Comparison of ENCODE assay signal across 19 mouse cellular contexts in genomic region chr4:45502002-45502401, GRCm38 (mm10). TPM values are rescaled to one million over a fixed set of nuclear protein-coding genes. Genes with fewer than 3 reads are reported as not detected.
DNase-seq lines count a peak whose midpoint lies in the region; ATAC-seq and TF ChIP-seq lines count a peak whose summit lies in the region.
"Had no signal": no experiment of that assay in that cellular context is flagged by ENCODE, and none has a peak within 500 bp of the region (broad histone marks: within the 10 kb centered on the region; RNA-seq: fewer than 3 reads in every experiment).

No protein-coding gene starts in this region.

- ATAC-seq in kidney, embryonic 14.5 days (ENCODE audit: low FRiP score, low TSS enrichment): no peak
- ATAC-seq in kidney, embryonic 15.5 days (replicated peaks; ENCODE audit: low FRiP score): no peak
- no peak for ATAC-seq in heart, embryonic 12.5 days (ENCODE audit: insufficient number of reproducible peaks, low FRiP score)
- ATAC-seq: activated CD4-positive, CD25-positive, alpha-beta regulatory T cell, adult 4 months; forebrain, postnatal 0 days; hindbrain, postnatal 0 days had no signal

- no peak overlapping the region for H3K27ac ChIP-seq in kidney, embryonic 14.5 days (ENCODE audit: low read depth, low read length)
- H3K27ac ChIP-seq in kidney, embryonic 15.5 days: peak overlapping the region; percentile 34; the same call in 1 of the 2 replicates
- peak overlapping the region; percentile 58 for H3K27ac ChIP-seq in small intestine, adult 2 months (ENCODE audit: insufficient read depth, low read depth, low read length)
- H3K27ac ChIP-seq in heart, embryonic 12.5 days (ENCODE audit: poor library complexity, severe bottlenecking): no peak overlapping the region
- H3K27ac ChIP-seq: embryonic facial prominence, embryonic 13.5 days; hindbrain, postnatal 0 days; layer of hippocampus, adult 2 months; limb, embryonic 13.5 days; liver, embryonic 14.5 days; midbrain, embryonic 12.5 days had no signal

- H3K36me3 ChIP-seq in kidney, embryonic 14.5 days (ENCODE audit: control insufficient read depth, insufficient read depth, low read length): no peaks in the 10 kb centered on the region
- no peaks in the 10 kb centered on the region for H3K36me3 ChIP-seq in kidney, embryonic 15.5 days
- no peaks in the 10 kb centered on the region for H3K36me3 ChIP-seq in small intestine, adult 2 months (ENCODE audit: control insufficient read depth, insufficient read depth, low read length)
- no peaks in the 10 kb centered on the region for H3K36me3 ChIP-seq in heart, embryonic 12.5 days
- H3K36me3 ChIP-seq: embryonic facial prominence, embryonic 13.5 days; limb, embryonic 13.5 days; midbrain, embryonic 12.5 days had no signal

- H3K4me3 ChIP-seq in kidney, embryonic 14.5 days (ENCODE audit: low read length): no peak overlapping the region
- H3K4me3 ChIP-seq in kidney, embryonic 15.5 days (replicated peaks): no peak overlapping the region
- H3K4me3 ChIP-seq in small intestine, adult 2 months (ENCODE audit: low read depth, low read length): no peak overlapping the region
- H3K4me3 ChIP-seq in heart, embryonic 12.5 days: no peak overlapping the region
- H3K4me3 ChIP-seq: embryonic facial prominence, embryonic 13.5 days; layer of hippocampus, adult 2 months; limb, embryonic 13.5 days; midbrain, embryonic 12.5 days had no signal

- 70% methylated on average over 9 of the region's 9 CpGs for WGBS in kidney, embryonic 14.5 days
- 64% methylated on average over 9 of the region's 9 CpGs for WGBS in kidney, embryonic 15.5 days
- WGBS in small intestine, adult 2 months: 31% methylated on average over 9 of the region's 9 CpGs
- WGBS in heart, embryonic 12.5 days: 84% methylated on average over 9 of the region's 9 CpGs

- TF ChIP-seq POLR2A in small intestine, adult 2 months (IDR thresholded peaks at IDR 0.05; ENCODE audit: low read depth, low read length): no peak; the same call in 1 of the 2 replicates

- no peak overlapping the region for H3K9ac ChIP-seq in kidney, embryonic 14.5 days (ENCODE audit: low read depth, low read length)
- H3K9ac ChIP-seq in kidney, embryonic 15.5 days: no peak overlapping the region
- H3K9ac ChIP-seq in heart, embryonic 12.5 days: no peak overlapping the region
- H3K9ac ChIP-seq: embryonic facial prominence, embryonic 13.5 days; forebrain, postnatal 0 days; limb, embryonic 13.5 days; liver, embryonic 14.5 days; midbrain, embryonic 12.5 days had no signal

- DNase-seq in kidney, adult 8-10 months: peak; percentile 55 to 75
- DNase-seq in adrenal gland, postnatal 36 days: peak; percentile 58 to 63
- no peak for DNase-seq in spleen, postnatal 10 days (ENCODE audit: low spot score in 2 of 2)
- DNase-seq: cerebellum, adult 2 months; forebrain, postnatal 0 days; heart, postnatal 4 days; right cerebral cortex, postnatal 25 days; thymus, adult 2 months had no signal

- no peaks in the 10 kb centered on the region for H3K27me3 ChIP-seq in kidney, embryonic 14.5 days (ENCODE audit: control insufficient read depth, insufficient read depth, low read length)
- H3K27me3 ChIP-seq in kidney, embryonic 15.5 days: no peaks in the 10 kb centered on the region
- H3K27me3 ChIP-seq in small intestine, adult 2 months (ENCODE audit: control insufficient read depth, insufficient read depth, low read length): no peaks in the 10 kb centered on the region
- no peaks in the 10 kb centered on the region for H3K27me3 ChIP-seq in heart, embryonic 12.5 days (replicated peaks)
- H3K27me3 ChIP-seq: embryonic facial prominence, embryonic 13.5 days had no signal

- 0 out of 2 replicates have a peak, but pooled peaks have one; percentile 5 for TF ChIP-seq CTCF in small intestine, adult 2 months (IDR thresholded peaks at IDR 0.05; ENCODE audit: extremely low read depth, insufficient read length, insufficient replicate concordance, low read depth, low read length)

- no peaks in the 10 kb centered on the region for H3K9me3 ChIP-seq in kidney, embryonic 14.5 days (ENCODE audit: control insufficient read depth, low read length)
- no peaks in the 10 kb centered on the region for H3K9me3 ChIP-seq in kidney, embryonic 15.5 days (replicated peaks)
- H3K9me3 ChIP-seq in heart, embryonic 12.5 days (replicated peaks): no peaks in the 10 kb centered on the region
- H3K9me3 ChIP-seq: embryonic facial prominence, embryonic 13.5 days; limb, embryonic 13.5 days; midbrain, embryonic 12.5 days had no signal

- peaks cover 56% of the 10 kb centered on the region for H3K4me1 ChIP-seq in kidney, embryonic 14.5 days (ENCODE audit: control insufficient read depth, insufficient read depth, low read length)
- H3K4me1 ChIP-seq in kidney, embryonic 15.5 days: peaks cover 85% of the 10 kb centered on the region
- H3K4me1 ChIP-seq in small intestine, adult 2 months (ENCODE audit: control insufficient read depth, insufficient read depth, insufficient read length, low read length): peaks cover 65% of the 10 kb centered on the region
- peaks cover 92% of the 10 kb centered on the region for H3K4me1 ChIP-seq in heart, embryonic 12.5 days (replicated peaks)

- H3K4me2 ChIP-seq in kidney, embryonic 14.5 days (replicated peaks; ENCODE audit: low read depth, low read length): no peak overlapping the region
- H3K4me2 ChIP-seq in kidney, embryonic 15.5 days: no peak overlapping the region
- H3K4me2 ChIP-seq in heart, embryonic 12.5 days: no peak overlapping the region
- H3K4me2 ChIP-seq: embryonic facial prominence, embryonic 13.5 days; limb, embryonic 13.5 days; midbrain, embryonic 12.5 days had no signal

RNA-seq across cellular contexts. Expression of gene Shb, which starts 30.3 kb away (rescaled TPM):
- polyA plus RNA-seq in kidney, embryonic 14.5 days (2014; fragmentation: Nextera tagmentation; extraction: Ambion mirVana): 6.0 and 6.1 TPM in 2 replicates
- total RNA-seq in adrenal gland, postnatal 36 days (2021): 100 to 1,000 TPM in 1 of 2 experiments, 10 to 100 TPM in 1; 51.4 to 110 TPM
- 3.8 and 4.9 TPM in 2 replicates for polyA plus RNA-seq in kidney, embryonic 15.5 days (2015; fragmentation: Nextera tagmentation; extraction: Ambion mirVana)
- polyA plus RNA-seq in small intestine, adult 2 months (2012; rRNA removed): 33.0 and 71.5 TPM in 2 replicates
- polyA plus RNA-seq in heart, embryonic 12.5 days (2016; fragmentation: Nextera tagmentation; extraction: Ambion mirVana): 13.9 and 15.3 TPM in 2 replicates
- polyA plus RNA-seq: activated CD4-positive, CD25-positive, alpha-beta regulatory T cell, adult 4 months had no signal

Comparison
In these comparisons a context has a peak if more than half of its experiments do, and no peak if none do; other contexts are left out.
1. H3K27ac ChIP-seq: peak in kidney, embryonic 15.5 days (single experiment) and small intestine, adult 2 months (single experiment); none in kidney, embryonic 14.5 days (single experiment) and heart, embryonic 12.5 days (single experiment).
2. DNase-seq: peak in kidney, adult 8-10 months (2 of 2) and adrenal gland, postnatal 36 days (2 of 2); none in spleen, postnatal 10 days (0 of 2).